Mouse (Mus musculus) CD8-positive naive resting alpha-beta T cell, adult 2 months (primary cell): ENCODE measurements around the gene Asb5.
"Not testable (repeated sequence)": the region's sequence is repeated elsewhere in the genome, so short reads cannot be mapped to it uniquely, and the experiment has no call there.

Source experiments
- DNase-seq, 2 experiments: peaks; one replicate each; pipeline ENCODE4 v3.0.0; 2022; ENCODE audit warnings: low read depth in 2 of 2, low spot score in 2 of 2

Asb5 gene

GRCm38 (mm10) chr8:54616710-54617109, 87.3 kb downstream of the Asb5 start:
- not testable (repeated sequence) for DNase-seq
